Mouse (Mus musculus) heart, postnatal 14 days (tissue): Measurements from ENCODE around the gene Cacna1f. TPM values are rescaled to one million over a fixed set of nuclear protein-coding genes. Genes with fewer than 3 reads are reported as not detected.

Experiments
- DNase-seq, 2 experiments: peaks; one replicate each; pipeline ENCODE4 v3.0.0; 2021 to 2022
- intact Hi-C: fragments of 180-260 bp; cut with DNase I; formaldehyde crosslinking; loops from one replicate; pipeline ENCODE4 v1.15.1; 2025
- total RNA-seq, 2 experiments: library from RNA; stranded (reverse); gene quantifications; 2 replicates each; pipeline ENCODE4 v1.2.3; 2021

Gene Cacna1f
- total RNA-seq, 2 experiments from 2014 or later = not detected

DNA sequence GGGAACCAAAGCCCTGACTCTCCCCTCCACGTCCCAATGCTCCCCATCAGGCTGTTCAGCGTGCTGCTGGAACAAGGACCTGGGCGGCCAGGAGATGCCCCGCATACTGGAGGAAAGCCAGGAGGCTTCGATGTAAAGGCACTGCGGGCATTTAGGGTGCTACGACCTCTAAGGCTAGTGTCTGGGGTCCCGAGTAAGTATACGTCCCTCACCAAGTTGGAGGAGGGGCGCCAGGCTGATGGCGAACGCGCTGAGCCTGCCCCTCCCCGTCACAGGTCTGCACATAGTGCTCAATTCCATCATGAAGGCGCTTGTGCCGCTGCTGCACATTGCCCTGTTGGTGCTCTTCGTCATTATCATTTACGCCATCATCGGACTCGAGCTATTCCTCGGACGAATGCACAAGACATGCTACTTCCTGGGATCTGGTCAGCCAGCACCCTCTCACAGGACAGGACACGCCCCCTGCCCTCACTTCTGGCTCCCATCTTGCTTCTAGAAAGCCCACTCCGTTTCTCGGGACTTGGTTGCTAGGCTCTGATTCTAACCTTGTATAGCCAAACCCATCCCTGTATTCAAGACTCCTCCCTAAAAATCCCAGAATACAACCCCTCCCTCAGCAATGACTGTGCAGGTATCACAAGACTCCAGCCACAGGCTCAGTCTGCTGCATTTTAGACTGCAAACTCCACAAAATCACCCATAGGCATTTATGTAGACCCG is 3.8 kb downstream of the Cacna1f start:
- intact Hi-C loops = no loop called here
- DNase-seq = no peak

GRCm38 (mm10) chrX:7617889-7618551 is 11.1 kb downstream of the Cacna1f start:
- intact Hi-C loops = no loop called here
- DNase-seq = no peak

GRCm38 (mm10) chrX:7632560-7632959 is 25.7 kb downstream of the Cacna1f start:
- no peak for DNase-seq
- intact Hi-C loops = no loop called here

GRCm38 (mm10) chrX:7635101-7635500 is 28.2 kb downstream of the Cacna1f start:
- intact Hi-C loops = no loop called here
- no peak for DNase-seq

- intact Hi-C loops = no loop called here
- peak; percentile 63 to 67 for DNase-seq
Observed at GRCm38 (mm10) chrX:7638401-7639091, 31.7 kb downstream of the Cacna1f start, which contains the start of gene Syp. Syp (plus strand) TSS chrX:7638471.

DNA sequence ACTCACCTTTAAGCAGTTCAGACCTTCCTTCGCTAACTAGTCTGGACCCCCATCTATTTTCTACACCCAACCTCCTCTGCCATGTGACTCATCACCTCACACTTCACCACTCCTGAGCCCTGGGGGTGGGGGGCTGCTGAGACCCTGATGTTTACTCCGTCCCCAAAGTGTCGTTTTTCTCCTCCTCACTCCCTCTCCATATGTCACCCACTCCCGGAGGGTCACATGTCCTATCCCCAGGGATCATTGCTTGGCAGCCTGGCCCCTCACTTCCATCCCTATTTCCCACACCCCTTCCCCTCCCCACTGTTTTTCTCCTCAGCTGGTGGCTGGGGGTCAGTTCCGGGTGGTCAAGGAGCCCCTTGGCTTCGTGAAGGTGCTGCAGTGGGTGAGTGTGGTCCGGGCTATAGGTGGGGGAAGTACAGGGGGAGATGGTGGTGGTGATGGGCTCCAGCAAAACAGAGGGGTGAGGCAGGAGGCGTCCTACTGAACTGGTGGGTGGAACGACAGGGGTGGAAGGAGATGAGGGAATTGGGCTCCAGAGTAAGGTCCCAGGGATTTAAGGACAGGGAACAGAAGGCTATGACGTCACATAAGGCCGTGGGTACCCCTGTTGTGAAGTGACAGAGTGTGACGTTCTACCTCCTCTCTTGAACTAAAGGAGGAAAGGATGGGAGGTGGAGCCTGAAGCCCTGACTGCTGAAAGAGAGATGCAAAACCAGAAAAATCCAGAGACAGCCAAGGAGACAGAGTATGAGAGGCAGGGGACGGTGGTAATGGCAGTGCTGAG is 32.8 kb downstream of the Cacna1f start:
- intact Hi-C loops = loop anchor here (5.0 kb wide), 1 partner anchor 167 kb away; no protein-coding TSS in a partner anchor
- DNase-seq = no peak

GRCm38 (mm10) chrX:7640785-7641184 is 33.9 kb downstream of the Cacna1f start:
- intact Hi-C loops = loop anchor here (5.0 kb wide), 1 partner anchor 168 kb away; no protein-coding TSS in a partner anchor
- DNase-seq = no peak

- peak; percentile 70 to 81 for DNase-seq
- intact Hi-C loops = no loop called here
Observed at GRCm38 (mm10) chrX:7645349-7645748, 38.5 kb downstream of the Cacna1f start.

DNA sequence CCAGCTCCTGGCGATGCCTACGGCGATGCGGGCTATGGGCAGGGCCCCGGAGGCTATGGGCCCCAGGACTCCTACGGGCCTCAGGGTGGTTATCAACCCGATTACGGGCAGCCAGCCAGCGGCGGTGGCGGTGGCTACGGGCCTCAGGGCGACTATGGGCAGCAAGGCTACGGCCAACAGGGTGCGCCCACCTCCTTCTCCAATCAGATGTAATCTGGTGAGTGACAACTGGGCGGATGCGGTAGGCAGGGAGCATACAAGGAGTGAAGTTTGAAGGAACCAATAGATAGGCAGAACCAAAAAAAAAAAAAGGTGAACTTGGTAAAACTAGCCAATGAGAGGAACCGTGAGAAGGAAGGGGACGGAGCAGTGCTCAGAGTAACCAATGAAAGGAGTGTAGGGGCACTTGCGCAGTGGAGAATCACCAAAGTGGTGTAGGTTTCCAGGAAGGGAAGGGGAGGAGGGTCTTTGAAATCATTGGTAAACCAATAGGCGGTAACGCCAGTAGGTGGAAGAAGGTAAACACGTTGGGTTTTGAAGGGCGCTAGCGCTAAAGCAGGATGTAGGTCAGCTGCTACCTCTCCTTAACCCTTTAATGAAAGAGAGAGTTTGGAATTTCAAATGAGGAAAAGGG is 41.9 kb downstream of the Cacna1f start:
- intact Hi-C loops = loop anchor here (2.0 kb wide), 1 partner anchor 46 kb away; no protein-coding TSS in a partner anchor
- DNase-seq = peak; percentile 76 to 78

DNA sequence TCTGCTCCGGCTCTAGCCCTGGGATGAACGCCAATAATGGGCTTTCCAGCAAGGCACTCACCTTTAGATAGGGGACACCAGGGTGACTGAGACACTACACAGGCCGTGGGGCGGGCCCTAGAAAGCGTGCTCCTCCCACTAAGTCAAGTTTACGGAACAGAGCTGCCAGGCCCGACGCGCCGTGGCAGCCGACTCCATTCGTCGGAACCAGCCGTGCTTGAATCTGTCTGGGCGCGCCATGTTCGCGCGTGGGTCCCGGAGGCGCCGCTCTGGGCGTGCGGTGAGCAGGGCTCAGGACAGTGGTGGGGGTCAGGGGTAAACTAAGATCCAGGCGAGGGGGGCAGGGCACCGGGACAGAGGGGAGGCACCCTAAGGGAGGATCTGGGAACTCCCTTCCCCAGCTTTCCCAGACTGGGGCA is 50.3 kb downstream of the Cacna1f start, which contains the start of gene Prickle3:
Prickle3 (plus strand) TSS at position 40 of the 419 bp plus-strand sequence.
- DNase-seq = peak; percentile 67 to 72

DNA sequence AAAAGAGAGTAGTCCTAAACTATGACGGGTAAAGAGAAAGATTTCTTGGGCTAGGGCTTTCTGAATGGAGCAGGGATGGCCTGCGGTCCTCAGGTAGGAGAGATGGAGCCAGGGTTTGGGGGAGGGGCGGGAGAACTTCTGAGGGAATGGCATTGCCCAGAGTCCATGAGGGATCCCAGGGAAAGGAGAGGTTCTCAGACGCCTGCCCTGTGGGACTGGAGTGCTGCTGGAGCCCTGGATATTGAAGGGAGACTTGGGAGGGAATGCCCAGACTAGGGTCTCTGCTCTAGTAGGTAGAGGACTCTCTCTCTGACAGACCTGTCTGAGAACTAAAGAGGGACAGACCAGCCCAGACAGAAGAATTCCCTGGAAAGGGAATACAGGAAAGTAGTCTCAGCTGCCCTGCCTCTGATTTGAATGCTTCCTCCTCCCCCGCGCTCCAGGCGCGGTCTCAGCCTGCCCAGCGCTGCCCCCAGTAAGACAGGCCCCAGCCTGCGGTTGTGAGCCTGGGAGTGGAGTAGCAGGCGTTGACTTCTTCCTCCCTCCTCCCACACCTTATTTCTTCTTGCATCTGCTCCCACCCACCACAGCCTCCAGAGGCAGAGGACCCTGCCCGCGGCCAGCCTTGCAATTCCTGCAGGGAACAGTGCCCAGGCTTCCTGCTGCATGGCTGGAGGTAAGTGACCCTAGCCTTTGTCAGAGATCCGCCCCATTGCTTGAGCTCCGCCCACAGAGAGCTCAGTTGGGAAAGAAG is 51.3 kb downstream of the Cacna1f start:
- intact Hi-C loops = no loop called here
- DNase-seq = peak; percentile 56 to 58

More for the DNA sequence above, 50.3 kb downstream of the Cacna1f start, which contains the start of gene Prickle3:
- intact Hi-C loops = no loop called here

- peak; percentile 32 to 44 for DNase-seq
- intact Hi-C loops = no loop called here
Observed at GRCm38 (mm10) chrX:7658785-7659589, 52.1 kb downstream of the Cacna1f start.

DNA sequence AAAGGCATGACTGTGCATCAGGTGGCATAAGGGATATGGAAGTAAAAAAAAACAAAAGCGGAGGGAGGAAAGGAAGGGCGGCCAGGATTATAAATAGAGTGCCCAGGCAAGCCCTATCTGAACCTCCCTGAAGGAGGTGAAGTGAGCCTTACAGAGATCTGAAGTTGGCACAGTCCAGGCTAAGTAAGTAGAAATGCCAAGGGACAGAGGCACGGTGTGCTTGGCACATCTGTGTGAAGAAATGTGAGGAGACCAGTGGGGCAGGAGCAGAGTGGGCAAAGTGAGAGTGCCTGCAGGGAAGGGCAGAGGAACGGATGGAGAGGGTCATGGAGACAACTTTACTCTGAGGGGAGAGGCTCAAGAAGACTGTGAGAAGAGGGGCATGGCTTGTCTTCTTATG is 54.2 kb downstream of the Cacna1f start:
- no peak for DNase-seq
- intact Hi-C loops = no loop called here

GRCm38 (mm10) chrX:7662936-7663335 is 56.1 kb downstream of the Cacna1f start:
- intact Hi-C loops = no loop called here
- no peak for DNase-seq

- peak; percentile 22 to 41 for DNase-seq
- intact Hi-C loops = no loop called here
Observed at GRCm38 (mm10) chrX:7664791-7665190, 57.9 kb downstream of the Cacna1f start.

GRCm38 (mm10) chrX:7665739-7666502 is 59.0 kb downstream of the Cacna1f start:
- intact Hi-C loops = no loop called here
- no peak for DNase-seq

DNA sequence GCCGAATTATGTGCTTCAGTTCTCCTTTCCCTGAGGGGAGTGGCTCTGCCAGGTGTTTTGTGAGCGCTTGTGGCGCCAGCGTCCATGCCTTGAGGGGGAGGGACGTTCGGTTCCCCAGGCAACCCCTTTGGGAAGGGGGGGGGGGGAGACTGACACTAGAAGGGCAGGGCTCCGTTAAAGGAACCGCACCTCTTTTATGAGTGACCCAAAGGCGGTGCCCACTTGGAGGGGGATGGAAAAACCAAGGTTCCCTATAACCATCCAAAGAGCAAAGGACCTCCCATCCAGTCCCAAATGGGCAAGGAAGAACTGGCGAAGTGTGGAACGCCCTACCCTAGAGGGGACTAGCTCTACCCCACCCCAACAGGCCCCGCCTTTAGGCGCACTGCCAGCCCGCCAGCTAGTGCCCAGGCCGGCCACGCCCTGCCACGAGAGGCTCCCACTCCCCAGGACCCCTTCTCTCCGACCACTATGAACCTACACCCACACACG is 63.6 kb downstream of the Cacna1f start:
- DNase-seq = peak; percentile 75 to 76
- intact Hi-C loops = no loop called here
